Mouse (Mus musculus): ENCODE results near the gene Epha8. TPM values are rescaled to one million over a fixed set of nuclear protein-coding genes. Genes with fewer than 3 reads are reported as not detected.

Gene Epha8
- total and polyA plus RNA-seq, 3 experiments, result 0.03 TPM; not detected in 2

- TF ChIP-seq MXI1 (IDR thresholded peaks at IDR 0.05; ENCODE audit: low read depth, low read length), result no peak
- TF ChIP-seq CTCF (IDR thresholded peaks at IDR 0.05 in 2 of 3, conservative IDR thresholded peaks at IDR 0.05 in 1 of 3; ENCODE audit: control insufficient read depth in 1 of 3, insufficient read depth in 1 of 3, low read depth in 2 of 3, low read length in 3 of 3, poor library complexity in 1 of 3, severe bottlenecking in 1 of 3), result peak; percentile 41 to 59 (median 58)
- peak; percentile 24 for TF ChIP-seq RAD21 (IDR thresholded peaks at IDR 0.05; ENCODE audit: low read depth, low read length)
- no peak for TF ChIP-seq ETS1 (IDR thresholded peaks at IDR 0.05; ENCODE audit: low read depth, low read length)
- no peak for TF ChIP-seq HCFC1 (IDR thresholded peaks at IDR 0.05; ENCODE audit: low read depth, low read length)
- TF ChIP-seq ZC3H11A (IDR thresholded peaks at IDR 0.05; ENCODE audit: low read depth, low read length), result peak; percentile 24; the same call in 1 of the 2 replicates
- peak; percentile 55 for TF ChIP-seq SMC3 (IDR thresholded peaks at IDR 0.05; ENCODE audit: low read depth, low read length)
- no peak for TF ChIP-seq SIN3A (IDR thresholded peaks at IDR 0.05; ENCODE audit: low read length)
- TF ChIP-seq BHLHE40 (IDR thresholded peaks at IDR 0.05; ENCODE audit: borderline replicate concordance, low read depth, low read length), result no peak
- no peak overlapping the region for H3K27ac ChIP-seq (ENCODE audit: control insufficient read depth, low read depth, low read length)
- no peaks in the 10 kb centered on the region for H3K79me2 ChIP-seq (ENCODE audit: control insufficient read depth, insufficient read depth, low read length, poor library complexity)
- no peaks in the 10 kb centered on the region for H3K36me3 ChIP-seq (ENCODE audit: control insufficient read depth in 1 of 2, insufficient read depth in 2 of 2, low read length in 2 of 2)
- H3K9me3 ChIP-seq (replicated peaks; ENCODE audit: insufficient read depth, low read length), result no peaks in the 10 kb centered on the region
- no peaks in the 10 kb centered on the region for H3K4me1 ChIP-seq (ENCODE audit: control insufficient read depth in 1 of 2, insufficient read depth in 2 of 2, low read length in 2 of 2)
- peak; percentile 42 for DNase-seq (ENCODE audit: low read depth, low spot score)
- H3K27me3 ChIP-seq (ENCODE audit: control insufficient read depth in 1 of 2, insufficient read depth in 2 of 2, low read length in 2 of 2), result no peaks in the 10 kb centered on the region
- no peak overlapping the region for H3K4me3 ChIP-seq (ENCODE audit: control insufficient read depth in 1 of 2, insufficient read depth in 1 of 2, low read depth in 2 of 2, low read length in 2 of 2)
- no peak overlapping the region for H3K9ac ChIP-seq (ENCODE audit: control insufficient read depth, low read depth, low read length, poor library complexity, severe bottlenecking)
Observed at GRCm38 (mm10) chr4:136899154-136899553, 57.5 kb downstream of the Epha8 start.

GRCm38 (mm10) chr4:136898637-136899036, 58.0 kb downstream of the Epha8 start, which contains the start of gene C1qa:
Gene C1qa, minus strand, starts transcription at chr4:136898803.
- TF ChIP-seq POLR2AphosphoS5 (IDR thresholded peaks at IDR 0.05; ENCODE audit: borderline replicate concordance, low read depth, low read length), result no peak
- no peak for TF ChIP-seq MXI1 (IDR thresholded peaks at IDR 0.05; ENCODE audit: low read depth, low read length)
- no peak for TF ChIP-seq ETS1 (IDR thresholded peaks at IDR 0.05; ENCODE audit: low read depth, low read length)
- no peak for TF ChIP-seq MYB (IDR thresholded peaks at IDR 0.05; ENCODE audit: low read depth, low read length)
- TF ChIP-seq RCOR1 (IDR thresholded peaks at IDR 0.05; ENCODE audit: low read depth, low read length), result no peak
- no peak for TF ChIP-seq TBP (IDR thresholded peaks at IDR 0.05; ENCODE audit: low read depth, low read length)
- TF ChIP-seq MYC (IDR thresholded peaks at IDR 0.05; ENCODE audit: low read depth, low read length), result no peak
- TF ChIP-seq USF1 (IDR thresholded peaks at IDR 0.05; ENCODE audit: low read depth, low read length), result no peak
- TF ChIP-seq ZC3H11A (IDR thresholded peaks at IDR 0.05; ENCODE audit: low read depth, low read length), result no peak
- no peak for TF ChIP-seq ELF1 (IDR thresholded peaks at IDR 0.05; ENCODE audit: low read depth, low read length)
- TF ChIP-seq EP300 (IDR thresholded peaks at IDR 0.05; ENCODE audit: low read depth in 1 of 2, low read length in 2 of 2), result no peak
- no peak for TF ChIP-seq CHD2 (IDR thresholded peaks at IDR 0.05; ENCODE audit: low read length)
- TF ChIP-seq CTCF (IDR thresholded peaks at IDR 0.05 in 2 of 3, conservative IDR thresholded peaks at IDR 0.05 in 1 of 3; ENCODE audit: control insufficient read depth in 1 of 3, insufficient read depth in 1 of 3, low read depth in 2 of 3, low read length in 3 of 3, poor library complexity in 1 of 3, severe bottlenecking in 1 of 3), result no peak
- H3K9ac ChIP-seq (ENCODE audit: control insufficient read depth, low read depth, low read length, poor library complexity, severe bottlenecking), result no peak within 1 kb of the TSS
- H3K4me1 ChIP-seq (ENCODE audit: control insufficient read depth in 1 of 2, insufficient read depth in 2 of 2, low read length in 2 of 2), result no peaks in the 10 kb centered on the region
- no peak for DNase-seq (ENCODE audit: low read depth, low spot score)
- H3K36me3 ChIP-seq (ENCODE audit: control insufficient read depth in 1 of 2, insufficient read depth in 2 of 2, low read length in 2 of 2), result no peaks in the 10 kb centered on the region
- H3K9me3 ChIP-seq (replicated peaks; ENCODE audit: insufficient read depth, low read length), result no peaks in the 10 kb centered on the region
- no peaks in the 10 kb centered on the region for H3K79me2 ChIP-seq (ENCODE audit: control insufficient read depth, insufficient read depth, low read length, poor library complexity)
- no peak within 1 kb of the TSS for H3K4me3 ChIP-seq (ENCODE audit: control insufficient read depth in 1 of 2, insufficient read depth in 1 of 2, low read depth in 2 of 2, low read length in 2 of 2)
- no peak within 1 kb of the TSS for H3K27ac ChIP-seq (ENCODE audit: control insufficient read depth, low read depth, low read length)
- no peaks in the 10 kb centered on the region for H3K27me3 ChIP-seq (ENCODE audit: control insufficient read depth in 1 of 2, insufficient read depth in 2 of 2, low read length in 2 of 2)

All from MEL (cell line).